Mouse (Mus musculus) hindbrain, embryonic 12.5 days (tissue): ENCODE data around the gene Slc16a10. TPM values are rescaled to one million over a fixed set of nuclear protein-coding genes. Genes with fewer than 3 reads are reported as not detected.

Source experiments
- ATAC-seq: fragments of 200-750 bp; cut with Nextera tagmentation; 2 replicates; pipeline ENCODE4 v1.8.0; 2017; ENCODE audit warnings: moderate TSS enrichment; ENCODE audit not compliant: low FRiP score
- H3K27ac ChIP-seq: fragments of 300-500 bp; sonication (generic); 2 replicates; pipeline ENCODE4 v1.5.1; 2016; ENCODE audit warnings: mild to moderate bottlenecking
- H3K27me3 ChIP-seq: fragments of 300-500 bp; sonication (generic); 2 replicates; pipeline ENCODE4 v1.6.1; 2016; ENCODE audit warnings: mild to moderate bottlenecking
- H3K36me3 ChIP-seq: fragments of 300-500 bp; sonication (generic); 2 replicates; pipeline ENCODE4 v1.6.1; 2016; ENCODE audit warnings: mild to moderate bottlenecking
- H3K4me1 ChIP-seq: fragments of 300-500 bp; sonication (generic); 2 replicates; pipeline ENCODE4 v1.6.1; 2016
- H3K4me2 ChIP-seq: fragments of 300-500 bp; sonication (generic); replicated peaks from 2 replicates; pipeline ENCODE4 v1.6.1; 2016; ENCODE audit warnings: mild to moderate bottlenecking
- H3K4me3 ChIP-seq: fragments of 300-500 bp; sonication (generic); 2 replicates; pipeline ENCODE4 v1.5.1; 2016; ENCODE audit warnings: mild to moderate bottlenecking
- H3K9ac ChIP-seq: fragments of 300-500 bp; sonication (generic); 2 replicates; pipeline ENCODE4 v1.6.1; 2016; ENCODE audit warnings: mild to moderate bottlenecking, moderate library complexity
- H3K9me3 ChIP-seq: fragments of 300-500 bp; sonication (generic); replicated peaks from 2 replicates; pipeline ENCODE4 v1.6.1; 2016; ENCODE audit warnings: mild to moderate bottlenecking
- WGBS: fragments of 180-500 bp; shearing (Covaris S2); methylation state at CpG from one replicate; pipeline ENCODE4 v1.1.7; 2016; 5-methylcytosine and 5-hydroxymethylcytosine counted together
- polyA plus RNA-seq: library from polyadenylated mRNA; unstranded; fragments of >200 nt; fragmentation: Nextera tagmentation; extraction: Ambion mirVana; gene quantifications from 2 replicates; pipeline ENCODE4 v1.2.1, GENCODE M21; 2016

The Slc16a10 gene
- polyA plus RNA-seq, 1 experiment from 2014 or later, result 12.6 TPM

DNA sequence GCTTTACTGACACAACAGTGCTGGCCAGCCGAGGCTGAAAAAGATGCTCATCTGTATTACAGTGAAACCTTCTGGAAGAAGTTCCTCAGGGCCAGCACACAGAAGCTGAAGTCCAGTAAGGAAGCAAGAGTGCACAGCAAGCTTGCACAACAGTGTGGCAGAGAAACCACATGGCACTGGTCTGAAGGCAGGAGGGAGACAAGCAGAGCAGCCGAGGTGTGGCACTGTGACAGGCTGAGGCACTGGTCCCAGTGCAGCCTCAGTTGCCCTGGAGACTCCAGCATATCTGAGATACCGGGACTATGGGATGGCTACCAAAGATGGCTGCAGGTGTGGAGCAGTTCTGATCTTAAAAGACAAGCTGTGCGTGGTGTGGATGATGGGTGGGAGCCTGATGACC, 44.5 kb downstream of the Slc16a10 start:
- no peaks in the 10 kb centered on the region for H3K27me3 ChIP-seq
- no peak overlapping the region for H3K9ac ChIP-seq
- WGBS, result 65% methylated on average over 4 of the region's 4 CpGs
- H3K4me3 ChIP-seq, result no peak overlapping the region
- no peak overlapping the region for H3K27ac ChIP-seq
- H3K36me3 ChIP-seq, result no peaks in the 10 kb centered on the region
- ATAC-seq, result no peak
- no peak overlapping the region for H3K4me2 ChIP-seq
- H3K4me1 ChIP-seq, result no peaks in the 10 kb centered on the region
- H3K9me3 ChIP-seq, result no peaks in the 10 kb centered on the region

GRCm38 (mm10) chr10:40094752-40095151, 47.3 kb downstream of the Slc16a10 start:
- H3K9me3 ChIP-seq, result no peaks in the 10 kb centered on the region
- no peak overlapping the region for H3K27ac ChIP-seq
- no peaks in the 10 kb centered on the region for H3K36me3 ChIP-seq
- H3K4me3 ChIP-seq, result no peak overlapping the region
- no peaks in the 10 kb centered on the region for H3K27me3 ChIP-seq
- H3K4me2 ChIP-seq, result no peak overlapping the region
- WGBS, result 84% methylated on average over 2 of the region's 2 CpGs
- no peak overlapping the region for H3K9ac ChIP-seq
- no peaks in the 10 kb centered on the region for H3K4me1 ChIP-seq
- no peak for ATAC-seq

GRCm38 (mm10) chr10:40093526-40093925, 48.5 kb downstream of the Slc16a10 start:
- Histone ChIP-seq H3K27me3 (no peaks in the 10 kb centered on the region), H3K9me3 (no peaks in the 10 kb centered on the region), H3K36me3 (no peaks in the 10 kb centered on the region), H3K4me2 (no peak overlapping the region), H3K27ac (no peak overlapping the region), H3K4me1 (no peaks in the 10 kb centered on the region), H3K9ac (no peak overlapping the region), H3K4me3 (no peak overlapping the region)
- ATAC-seq, result no peak

- H3K27me3 ChIP-seq, result no peaks in the 10 kb centered on the region
- H3K9ac ChIP-seq, result no peak overlapping the region
- H3K27ac ChIP-seq, result no peak overlapping the region
- H3K9me3 ChIP-seq, result no peaks in the 10 kb centered on the region
- ATAC-seq, result no peak
- WGBS, result 87% methylated on average over 2 of the region's 2 CpGs
- H3K4me2 ChIP-seq, result no peak overlapping the region
- no peaks in the 10 kb centered on the region for H3K4me1 ChIP-seq
- H3K4me3 ChIP-seq, result no peak overlapping the region
- no peaks in the 10 kb centered on the region for H3K36me3 ChIP-seq
These were observed 50.6 kb downstream of the Slc16a10 start for GRCm38 (mm10) chr10:40091455-40091854.

GRCm38 (mm10) chr10:40090504-40091428, 51.3 kb downstream of the Slc16a10 start:
- Histone ChIP-seq H3K36me3 (no peaks in the 10 kb centered on the region), H3K4me2 (no peak overlapping the region), H3K27me3 (no peaks in the 10 kb centered on the region), H3K9me3 (no peaks in the 10 kb centered on the region), H3K27ac (no peak overlapping the region), H3K4me1 (no peaks in the 10 kb centered on the region), H3K4me3 (no peak overlapping the region), H3K9ac (no peak overlapping the region)
- no peak for ATAC-seq
- 88% methylated on average over 11 of the region's 11 CpGs for WGBS

DNA sequence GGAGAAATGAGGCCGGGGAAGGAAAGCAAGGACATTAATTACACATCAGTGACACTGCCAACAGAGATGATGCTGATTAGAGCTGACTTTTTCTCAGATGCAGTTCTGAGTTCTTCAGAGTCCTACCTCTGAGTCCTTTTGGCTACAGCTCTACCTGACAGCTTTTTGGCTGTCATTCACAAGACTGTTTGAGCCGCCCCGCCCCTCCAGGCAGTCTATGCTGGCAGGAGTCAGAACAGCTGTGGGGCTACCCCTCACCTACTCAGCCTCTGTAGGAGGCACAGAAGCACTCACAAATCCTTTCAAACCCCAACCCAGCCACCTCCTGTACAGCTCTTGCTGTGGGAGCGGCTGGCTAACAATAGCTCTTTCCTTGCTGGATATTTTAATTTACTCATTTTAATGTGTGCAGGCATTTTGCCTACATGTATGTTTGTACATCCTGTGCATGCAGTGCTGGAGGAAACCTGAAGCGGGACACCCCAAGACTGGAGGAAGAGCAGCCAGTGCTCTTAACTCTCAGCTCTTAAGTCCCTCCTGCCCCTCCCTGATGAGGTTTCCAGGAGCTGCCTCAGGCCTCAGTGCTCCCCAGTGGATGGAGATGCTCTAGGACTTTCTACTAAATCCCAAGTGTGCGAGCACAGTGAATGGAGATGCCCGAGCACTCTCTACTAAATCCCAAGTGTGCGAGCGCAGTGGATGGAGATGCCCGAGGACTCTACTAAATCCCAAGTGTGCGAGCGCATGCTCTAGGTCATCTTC, 57.5 kb downstream of the Slc16a10 start:
- H3K36me3 ChIP-seq, result no peaks in the 10 kb centered on the region
- 77% methylated on average over 12 of the region's 12 CpGs for WGBS
- H3K4me2 ChIP-seq, result no peak overlapping the region
- no peak overlapping the region for H3K27ac ChIP-seq
- H3K9me3 ChIP-seq, result no peaks in the 10 kb centered on the region
- H3K4me3 ChIP-seq, result no peak overlapping the region
- no peaks in the 10 kb centered on the region for H3K27me3 ChIP-seq
- no peak for ATAC-seq
- no peak overlapping the region for H3K9ac ChIP-seq
- no peaks in the 10 kb centered on the region for H3K4me1 ChIP-seq

DNA sequence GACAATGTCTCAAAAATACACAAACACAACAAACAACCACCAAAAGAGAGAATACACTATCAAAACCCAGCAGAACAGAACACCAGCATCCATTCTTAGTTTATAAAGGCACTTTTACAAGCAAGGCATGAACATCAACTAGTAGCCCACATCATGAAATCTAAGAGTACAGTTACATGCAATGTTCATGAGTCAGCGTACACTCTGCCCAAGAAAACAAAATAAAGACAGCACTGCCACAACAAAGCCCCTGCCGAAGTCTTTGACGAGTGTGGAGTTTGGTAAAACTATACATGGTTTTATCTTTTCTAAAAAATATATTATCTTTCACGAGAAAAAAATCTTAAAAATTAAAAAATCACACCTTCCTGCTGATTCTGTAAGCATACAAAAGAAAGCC, 58.5 kb downstream of the Slc16a10 start:
- 86% methylated on average over 4 of the region's 4 CpGs for WGBS
- no peak overlapping the region for H3K9ac ChIP-seq
- H3K27me3 ChIP-seq, result no peaks in the 10 kb centered on the region
- no peaks in the 10 kb centered on the region for H3K9me3 ChIP-seq
- H3K27ac ChIP-seq, result no peak overlapping the region
- no peak for ATAC-seq
- no peaks in the 10 kb centered on the region for H3K36me3 ChIP-seq
- H3K4me2 ChIP-seq, result no peak overlapping the region
- H3K4me1 ChIP-seq, result no peaks in the 10 kb centered on the region
- H3K4me3 ChIP-seq, result no peak overlapping the region

- 88% methylated on average over 7 of the region's 7 CpGs for WGBS
- no peaks in the 10 kb centered on the region for H3K9me3 ChIP-seq
- H3K4me1 ChIP-seq, result no peaks in the 10 kb centered on the region
These were observed 59.4 kb downstream of the Slc16a10 start for GRCm38 (mm10) chr10:40082668-40083067.

DNA sequence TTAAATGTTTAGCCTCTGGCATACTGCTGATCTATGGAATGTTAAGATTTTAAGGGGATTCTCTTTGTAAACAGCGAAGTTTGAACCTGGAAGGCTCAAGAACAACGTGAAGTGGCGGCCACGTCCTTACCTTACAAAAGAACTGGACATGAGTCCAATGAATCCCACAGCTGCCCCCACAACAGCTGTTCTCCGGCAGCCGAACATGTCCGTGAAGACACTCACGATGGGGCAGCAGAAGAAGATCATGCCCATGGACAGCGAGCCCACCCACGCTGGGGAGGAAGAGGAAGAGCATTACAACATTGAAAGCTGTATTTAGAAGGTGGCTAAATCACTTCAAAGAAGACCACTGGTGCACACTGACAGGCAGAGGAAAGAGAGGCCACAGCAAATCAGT, 61.5 kb downstream of the Slc16a10 start:
- no peak overlapping the region for H3K4me3 ChIP-seq
- ATAC-seq, result no peak
- H3K27ac ChIP-seq, result no peak overlapping the region
- 80% methylated on average over 10 of the region's 10 CpGs for WGBS
- H3K36me3 ChIP-seq, result no peaks in the 10 kb centered on the region
- no peak overlapping the region for H3K9ac ChIP-seq
- H3K4me2 ChIP-seq, result no peak overlapping the region
- H3K27me3 ChIP-seq, result no peaks in the 10 kb centered on the region
- H3K9me3 ChIP-seq, result no peaks in the 10 kb centered on the region
- no peaks in the 10 kb centered on the region for H3K4me1 ChIP-seq

More at GRCm38 (mm10) chr10:40082668-40083067, 59.4 kb downstream of the Slc16a10 start:
- Histone ChIP-seq H3K4me2 (no peak overlapping the region), H3K9ac (no peak overlapping the region), H3K36me3 (no peaks in the 10 kb centered on the region), H3K27me3 (no peaks in the 10 kb centered on the region), H3K27ac (no peak overlapping the region), H3K4me3 (no peak overlapping the region)
- ATAC-seq, result no peak

DNA sequence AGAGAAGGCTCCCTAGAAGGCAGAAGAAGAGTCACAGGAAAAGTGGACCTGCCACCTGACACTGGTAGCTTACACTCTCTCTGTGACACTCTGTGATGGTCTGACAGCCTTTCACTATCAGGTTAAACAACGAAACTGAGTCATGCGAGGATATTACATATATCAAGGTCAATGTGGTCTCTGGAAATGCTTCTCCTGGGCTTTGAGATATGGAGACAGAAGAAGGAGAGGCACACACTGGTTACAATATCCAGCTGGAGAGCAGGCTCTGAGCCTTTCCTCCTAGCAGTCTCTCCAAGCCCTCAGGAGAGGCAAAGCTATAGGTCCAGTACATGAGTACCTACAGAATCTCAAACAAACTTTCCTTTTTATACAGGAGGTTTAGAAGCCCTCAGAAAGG, 62.8 kb downstream of the Slc16a10 start:
- Histone ChIP-seq H3K4me3 (no peak overlapping the region), H3K27ac (no peak overlapping the region), H3K9ac (no peak overlapping the region), H3K4me2 (no peak overlapping the region), H3K4me1 (no peaks in the 10 kb centered on the region), H3K27me3 (no peaks in the 10 kb centered on the region), H3K36me3 (no peaks in the 10 kb centered on the region), H3K9me3 (no peaks in the 10 kb centered on the region)
- 80% methylated on average over 2 of the region's 2 CpGs for WGBS
- ATAC-seq, result no peak

DNA sequence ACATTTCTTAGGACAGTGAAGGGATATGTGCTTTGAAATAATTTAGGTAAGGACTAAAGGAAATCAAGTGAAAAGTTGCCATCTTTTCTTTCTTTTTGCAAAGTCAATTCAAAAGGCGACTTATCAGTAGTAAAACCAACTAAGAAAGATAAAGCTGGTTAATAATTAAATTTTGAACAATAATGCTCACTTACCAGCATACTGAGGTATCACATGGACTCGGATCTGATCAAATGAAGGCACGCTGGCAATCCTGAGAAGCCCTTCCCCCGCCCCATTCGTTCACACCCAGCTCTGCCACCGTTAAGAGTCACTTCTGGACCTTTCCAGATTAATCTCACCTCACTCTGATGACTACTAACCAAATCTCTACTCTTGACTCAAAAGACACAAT, 64.1 kb downstream of the Slc16a10 start:
- H3K4me2 ChIP-seq, result no peak overlapping the region
- ATAC-seq, result no peak
- no peaks in the 10 kb centered on the region for H3K27me3 ChIP-seq
- H3K9ac ChIP-seq, result no peak overlapping the region
- no peaks in the 10 kb centered on the region for H3K36me3 ChIP-seq
- WGBS, result 74% methylated on average over 6 of the region's 6 CpGs
- H3K9me3 ChIP-seq, result no peaks in the 10 kb centered on the region
- H3K4me3 ChIP-seq, result no peak overlapping the region
- no peak overlapping the region for H3K27ac ChIP-seq
- no peaks in the 10 kb centered on the region for H3K4me1 ChIP-seq

DNA sequence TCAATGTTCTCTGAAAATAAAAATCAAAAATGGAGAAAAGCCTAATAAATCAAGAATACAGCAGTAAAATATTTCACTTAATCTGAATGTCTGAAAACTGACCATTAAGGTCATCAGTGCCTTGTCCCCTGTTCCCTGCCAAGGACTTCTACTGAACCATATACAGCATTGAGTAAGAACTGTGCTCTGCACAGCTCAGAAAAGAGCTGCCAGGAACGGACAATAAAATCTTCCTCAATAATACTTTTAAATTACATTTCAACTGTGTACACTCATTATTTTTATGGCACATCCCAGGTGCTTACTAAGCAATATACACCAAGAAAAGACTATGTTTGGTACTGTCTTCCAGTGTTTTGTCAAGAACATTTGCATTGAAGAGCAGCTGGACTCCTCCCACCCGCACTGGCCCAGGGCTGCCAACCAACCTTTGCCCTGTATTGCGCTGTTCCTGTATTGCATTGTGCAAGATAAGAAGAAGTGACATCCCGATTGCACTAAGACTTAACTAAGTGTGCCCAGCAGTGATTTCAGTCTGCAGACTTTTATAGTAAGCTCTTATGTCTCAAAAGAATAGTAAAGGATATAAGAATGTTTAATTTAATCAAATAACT, 64.6 kb downstream of the Slc16a10 start:
- Histone ChIP-seq H3K4me1 (no peaks in the 10 kb centered on the region), H3K9ac (no peak overlapping the region), H3K27me3 (no peaks in the 10 kb centered on the region), H3K4me3 (no peak overlapping the region), H3K27ac (no peak overlapping the region), H3K36me3 (no peaks in the 10 kb centered on the region), H3K9me3 (no peaks in the 10 kb centered on the region), H3K4me2 (no peak overlapping the region)
- WGBS, result 85% methylated on average over 4 of the region's 4 CpGs
- ATAC-seq, result no peak
